Mouse (Mus musculus) spleen, adult 18-20 months (tissue): Measurements from ENCODE around the gene Khsrp.
"Not testable (repeated sequence)": the region's sequence is repeated elsewhere in the genome, so short reads cannot be mapped to it uniquely, and the experiment has no call there.

ENCODE experiments used
- DNase-seq, 2 experiments: peaks; one replicate each; pipeline ENCODE4 v3.0.0; 2022; ENCODE audit warnings: mixed read lengths in 2 of 2

Gene Khsrp

DNA sequence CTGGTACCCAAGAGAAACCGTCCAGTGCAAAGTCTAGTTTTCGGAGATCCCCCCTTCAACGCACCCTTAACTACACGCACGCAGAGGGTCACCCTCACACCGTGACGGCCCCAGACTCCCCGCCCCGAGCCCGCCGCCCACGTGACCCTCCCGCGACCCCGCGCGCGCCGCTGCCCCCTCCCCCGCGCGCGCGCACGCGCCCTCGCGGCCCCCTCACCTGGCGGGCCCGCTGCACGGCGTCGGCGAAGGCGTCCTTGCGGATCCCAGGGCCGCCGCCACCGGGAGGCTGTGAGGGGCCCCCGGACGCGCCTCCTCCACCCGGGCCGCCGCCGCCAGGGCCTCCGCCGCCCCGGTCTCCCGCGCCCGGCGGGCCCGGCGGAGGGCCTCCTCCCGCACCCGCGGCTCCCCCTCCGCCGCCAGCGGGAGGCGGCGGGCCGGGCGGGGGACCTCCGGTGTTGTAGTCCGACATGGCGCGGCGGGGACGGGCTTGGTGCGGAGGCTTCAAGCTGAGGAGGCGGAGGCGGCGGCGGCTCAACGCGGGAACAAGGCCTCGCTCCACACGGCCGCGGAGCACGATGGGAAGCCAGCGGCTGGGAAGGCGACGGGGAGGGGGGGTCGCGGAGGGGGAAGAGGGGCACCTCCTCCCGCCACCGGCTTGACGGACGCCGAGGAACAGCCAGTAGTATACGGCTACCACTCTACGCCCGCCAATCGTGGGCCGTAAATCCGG, at the start of gene Khsrp:
Khsrp (minus strand) TSS at position 592 of the 730 bp plus-strand sequence.
- peak in 1 of 2 experiments; percentile 49 for DNase-seq

GRCm38 (mm10) chr17:57079919-57080318, 48.6 kb upstream of the Khsrp start:
- DNase-seq = no peak

GRCm38 (mm10) chr17:57078336-57078735, 47.0 kb upstream of the Khsrp start, which contains the start of gene Dennd1c:
TSS of gene Dennd1c (minus strand) at chr17:57078514.
- DNase-seq = peak; percentile 65 to 67

GRCm38 (mm10) chr17:57076916-57077315, 45.6 kb upstream of the Khsrp start:
- no peak for DNase-seq

DNA sequence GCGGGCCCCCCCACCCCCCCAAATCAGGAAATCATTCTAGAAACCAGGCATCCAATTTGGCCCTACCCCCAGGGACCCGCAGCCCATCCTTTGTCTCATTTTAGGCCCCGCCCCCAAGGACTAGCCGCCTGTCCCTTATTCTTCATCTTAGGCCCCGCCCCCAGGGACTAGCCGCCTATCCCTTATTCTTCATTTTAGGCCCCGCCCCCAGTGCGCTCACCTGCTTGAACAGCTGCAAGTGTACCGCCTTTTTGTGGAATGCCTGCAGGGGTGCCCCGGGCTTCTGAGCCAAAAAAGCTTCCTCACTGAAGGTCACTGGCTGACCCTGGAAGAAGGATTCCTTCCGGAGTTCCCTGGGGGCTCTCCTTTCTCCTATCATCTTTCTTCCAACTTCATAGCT, 39.4 kb upstream of the Khsrp start:
- no peak for DNase-seq

GRCm38 (mm10) chr17:57070272-57070671, 39.0 kb upstream of the Khsrp start:
- no peak for DNase-seq

- DNase-seq = no peak
Observed at GRCm38 (mm10) chr17:57066908-57067307, 35.6 kb upstream of the Khsrp start.

DNA sequence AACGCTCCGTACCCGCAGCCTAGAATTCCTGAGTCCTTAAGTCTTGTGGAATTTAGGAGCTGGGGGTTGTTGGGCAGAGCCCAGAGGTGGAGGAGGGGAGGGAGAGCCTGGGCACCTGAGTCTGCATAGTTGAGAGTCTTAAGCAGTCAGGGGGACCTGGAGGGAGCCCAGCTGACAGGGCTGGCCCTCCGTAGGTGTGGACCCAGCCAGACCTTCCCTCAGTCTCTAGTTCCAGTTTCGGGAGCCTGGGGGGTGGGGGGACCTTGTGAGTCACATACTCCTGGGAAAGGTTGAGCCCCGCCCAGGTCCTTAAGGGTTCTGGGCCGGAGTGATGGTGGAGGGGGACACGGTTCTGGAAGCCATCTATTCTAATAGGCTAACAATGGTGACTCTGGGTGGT, 31.7 kb upstream of the Khsrp start:
- DNase-seq = no peak

GRCm38 (mm10) chr17:57062548-57062947, 31.2 kb upstream of the Khsrp start:
- DNase-seq = no peak

- DNase-seq = peak; percentile 54 to 56
Observed at GRCm38 (mm10) chr17:57062011-57062521, 30.7 kb upstream of the Khsrp start.

DNA sequence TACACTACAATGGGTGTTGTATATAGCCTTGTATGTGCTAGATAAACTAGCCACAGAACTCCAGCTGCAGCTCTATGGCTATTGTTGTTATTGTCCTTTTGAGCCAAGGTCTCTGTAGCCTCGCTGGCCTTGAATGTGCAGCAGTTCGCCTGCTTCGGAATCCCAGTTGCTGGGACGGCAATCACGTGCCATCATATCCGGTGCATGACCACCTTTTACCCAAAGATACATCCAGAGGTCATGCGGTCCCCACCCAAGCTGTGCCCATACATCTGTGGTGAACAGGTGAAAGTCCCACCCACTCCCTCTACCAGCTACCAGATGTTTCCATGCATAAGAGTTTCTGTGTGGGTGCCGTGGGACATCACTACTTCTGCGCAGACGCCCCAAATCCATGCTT, 29.7 kb upstream of the Khsrp start:
- DNase-seq = peak in 1 of 2 experiments; percentile 24

DNA sequence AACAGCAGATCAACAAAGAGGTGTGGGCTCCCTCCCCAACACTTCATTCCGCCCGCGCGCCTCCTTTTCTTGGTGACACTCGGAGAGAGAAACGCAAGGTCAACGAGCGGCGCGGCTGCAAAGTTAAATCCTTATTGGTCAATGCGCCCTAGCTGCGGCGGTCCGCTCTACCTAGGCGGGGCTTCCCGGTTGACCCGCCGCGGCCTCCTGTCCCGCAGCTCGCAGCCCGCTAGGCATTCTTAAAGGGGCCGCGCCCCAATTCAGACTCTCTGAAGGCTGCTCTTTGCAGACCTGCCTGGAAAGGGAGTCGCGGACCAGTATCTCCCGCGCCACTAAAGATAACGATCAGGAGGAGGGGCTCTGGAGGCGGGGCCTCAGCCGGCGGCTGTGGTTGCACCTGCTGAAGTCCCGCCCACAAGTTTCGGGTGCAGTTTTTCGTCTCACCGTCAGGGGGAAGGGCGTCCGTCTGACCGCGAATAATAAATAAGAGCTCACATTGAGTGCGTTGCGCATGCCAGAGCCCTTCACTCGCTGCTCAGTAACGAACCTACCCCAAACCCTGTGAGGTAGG, 29.0 kb upstream of the Khsrp start:
- peak; percentile 93 to 97 for DNase-seq

DNA sequence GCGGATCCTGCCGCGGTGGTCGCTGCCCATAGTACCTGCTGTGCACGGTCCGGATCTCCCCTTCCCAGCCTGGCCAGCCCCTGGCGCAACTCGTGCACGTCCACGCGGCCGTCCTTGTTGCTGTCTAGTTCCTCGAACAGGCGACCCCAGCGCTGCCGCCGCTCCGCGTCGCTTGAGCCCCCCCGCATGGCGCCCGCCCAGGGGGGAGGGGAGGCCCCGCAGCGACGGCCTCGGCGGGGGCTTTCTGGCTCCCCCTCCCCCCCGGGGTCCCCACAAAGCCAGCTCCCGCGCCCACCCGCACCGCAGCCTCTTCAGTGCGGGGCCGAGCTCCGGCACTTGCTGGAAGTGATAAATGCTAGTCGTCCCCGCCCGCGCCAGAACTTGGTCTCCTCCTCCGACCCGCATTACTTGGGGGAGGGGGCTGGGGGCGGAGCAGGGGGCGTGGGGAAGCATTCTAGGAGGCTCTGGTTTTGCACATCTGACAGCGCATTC, 28.2 kb upstream of the Khsrp start, which contains the start of gene Slc25a23:
Slc25a23 (minus strand) TSS at position 378 of the 492 bp plus-strand sequence.
- peak; percentile 43 to 44 for DNase-seq

DNA sequence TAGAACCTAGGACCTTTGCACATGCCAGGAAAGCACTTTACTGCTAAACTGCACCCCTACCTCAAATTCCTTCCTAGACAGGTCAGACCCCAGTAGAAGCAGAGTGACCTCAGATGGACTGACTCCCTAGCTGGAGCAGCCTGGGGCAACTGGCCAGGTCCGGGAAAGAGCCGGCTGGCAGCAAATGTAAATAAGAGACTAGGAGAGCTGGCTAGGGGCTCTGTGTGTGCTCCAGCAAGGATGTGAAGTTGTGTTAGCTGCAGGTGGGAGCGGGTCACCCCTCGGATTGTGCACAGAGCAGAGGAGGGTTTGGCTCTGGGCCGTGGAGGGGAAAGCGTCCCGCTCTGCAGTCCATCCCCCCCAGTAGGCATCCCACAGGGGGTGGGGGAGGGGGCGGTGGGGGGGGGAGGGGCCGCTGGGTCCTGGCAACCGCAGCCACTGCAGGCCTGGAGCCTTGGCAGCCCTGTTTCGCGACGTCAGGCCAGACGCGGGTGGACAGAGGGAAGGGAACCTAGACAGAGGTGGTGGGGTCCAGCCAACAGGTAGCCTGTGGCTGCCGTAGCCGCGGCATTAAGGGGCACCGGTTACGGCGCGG, 27.7 kb upstream of the Khsrp start, which contains the start of gene Crb3:
Crb3 (plus strand) TSS at position 215 of the 595 bp plus-strand sequence.
- no peak for DNase-seq

DNA sequence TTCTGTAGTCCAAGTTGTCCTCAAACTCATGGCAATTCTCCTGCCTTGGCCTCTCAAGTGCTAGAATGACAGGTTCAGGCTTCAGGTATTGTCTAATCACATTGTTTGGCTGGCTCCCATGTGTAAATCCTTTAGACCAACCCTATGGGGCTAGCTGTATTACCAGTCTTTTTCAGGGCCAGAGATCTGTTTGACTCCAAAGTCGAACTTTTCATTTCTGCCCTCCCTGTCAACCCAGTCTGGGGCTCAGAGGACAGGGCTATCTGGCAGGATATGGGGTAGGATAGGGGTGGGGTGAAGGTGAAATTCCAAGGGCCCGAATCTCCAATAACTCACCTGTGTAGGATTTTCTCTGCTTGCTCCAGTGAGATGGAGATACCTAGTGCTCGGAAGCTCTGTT, 24.9 kb upstream of the Khsrp start:
- DNase-seq = no peak

GRCm38 (mm10) chr17:57051679-57052078, 20.4 kb upstream of the Khsrp start:
- not testable (repeated sequence) for DNase-seq

DNA sequence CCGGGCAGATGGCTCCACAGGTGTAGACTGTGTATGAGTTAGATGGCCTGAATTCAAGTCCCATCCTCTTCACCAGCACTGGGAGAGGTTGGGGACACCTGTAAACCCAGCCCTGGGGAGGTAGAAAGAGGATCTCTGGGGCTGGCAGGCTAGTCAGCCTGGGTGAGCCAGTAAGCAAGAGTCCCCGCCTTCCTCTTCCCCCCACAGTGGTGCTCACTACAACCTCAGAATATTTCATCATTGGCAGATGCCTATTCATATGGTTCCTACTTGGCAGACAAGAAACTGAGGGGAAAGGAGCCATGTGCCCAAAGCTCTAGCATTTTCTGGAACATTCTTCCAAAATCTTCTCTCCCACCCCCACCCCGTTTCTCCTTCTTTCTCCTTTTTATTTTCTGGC, 17.5 kb upstream of the Khsrp start:
- no peak for DNase-seq

GRCm38 (mm10) chr17:57047406-57047805, 16.1 kb upstream of the Khsrp start:
- DNase-seq = no peak

DNA sequence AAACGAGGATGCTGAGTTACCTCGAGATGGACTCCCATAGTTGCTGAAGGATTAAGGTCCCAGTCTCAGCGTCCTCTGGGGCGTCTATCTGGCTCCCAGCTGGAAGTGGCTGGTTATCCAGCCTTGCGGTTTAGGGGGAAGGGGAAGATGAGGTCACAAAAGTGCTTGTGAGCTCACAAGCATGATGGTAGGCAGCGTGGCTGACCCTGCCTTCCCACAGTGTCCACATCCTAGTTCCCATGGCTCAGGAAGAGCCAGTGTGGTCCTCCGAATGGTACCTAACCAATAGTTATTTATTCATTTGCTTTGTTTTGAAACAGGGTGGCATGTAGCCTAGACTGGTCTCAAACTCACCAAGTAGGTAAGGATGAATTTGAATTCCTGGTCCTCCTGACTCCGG, 10.2 kb upstream of the Khsrp start, which contains the start of gene Slc25a41:
Slc25a41 (minus strand) TSS at position 101 of the 400 bp plus-strand sequence.
- DNase-seq = no peak

GRCm38 (mm10) chr17:57038978-57039377, 7.7 kb upstream of the Khsrp start:
- DNase-seq = no peak

GRCm38 (mm10) chr17:57032854-57033253, 1.5 kb upstream of the Khsrp start:
- DNase-seq = no peak

DNA sequence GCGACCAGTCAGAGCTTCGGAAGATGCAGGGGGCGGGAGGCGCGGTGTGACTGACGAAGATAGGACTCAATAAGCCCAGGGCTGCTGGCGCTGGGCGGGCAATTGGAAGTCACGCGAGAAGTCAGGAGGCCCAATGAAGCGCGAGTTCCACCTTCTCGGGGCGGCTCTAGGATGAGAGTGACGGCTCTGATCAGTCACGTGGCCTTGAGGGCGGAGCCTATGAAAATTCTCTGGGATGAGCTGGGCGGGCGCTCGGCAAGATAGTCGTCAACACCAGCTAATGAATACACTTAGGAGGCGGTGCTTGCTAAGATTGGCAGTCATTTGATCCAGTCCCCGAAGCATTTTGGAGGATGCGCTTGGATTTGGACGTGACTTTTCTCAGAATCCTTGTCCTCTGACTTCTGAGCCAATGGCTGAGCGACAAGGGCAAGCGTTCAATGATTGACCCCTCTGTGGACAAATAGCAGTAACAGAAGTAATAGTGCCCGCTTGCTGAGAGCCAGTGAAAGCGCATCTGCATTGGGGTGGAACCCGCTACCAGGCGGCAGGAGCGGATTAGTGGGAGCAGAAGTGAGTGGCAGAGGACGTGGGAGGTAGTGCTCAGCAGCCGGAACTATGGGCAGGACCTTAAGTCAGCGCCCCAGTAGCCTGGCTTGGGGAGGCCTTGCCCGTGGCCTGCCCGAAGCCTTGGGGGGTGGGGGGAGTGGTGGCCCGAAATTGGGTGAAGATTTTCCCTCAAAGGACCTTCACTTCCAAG, 519 bp upstream of the Khsrp start:
- DNase-seq = peak; percentile 98 to 99

DNA sequence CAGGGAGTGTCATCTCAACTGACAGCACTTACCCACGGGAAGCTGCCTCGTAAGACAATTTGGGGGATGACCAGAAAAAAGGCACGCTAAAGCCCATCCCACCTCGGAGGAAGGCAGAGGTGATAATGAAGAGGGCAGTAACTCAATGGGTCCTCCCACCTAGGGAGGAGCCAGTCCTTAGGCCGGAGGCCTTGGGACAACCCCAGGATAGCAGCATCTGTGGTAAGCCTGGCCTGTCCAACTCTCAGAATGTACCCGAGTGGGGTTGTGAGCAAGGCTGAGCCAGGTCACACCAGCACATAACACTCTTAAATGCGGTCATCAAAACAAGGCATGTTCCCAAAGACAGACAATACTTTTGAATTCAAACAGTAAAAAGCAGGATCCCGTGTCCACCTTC, 1.6 kb downstream of the Khsrp start:
- no peak for DNase-seq
